Comparison of ENCODE assay signal across 23 mouse cellular contexts in genomic region chr6:100023434-100024095, GRCm38 (mm10).
"Had no signal": no experiment of that assay in that cellular context is flagged by ENCODE, and none has a peak within 500 bp of the region (broad histone marks: within the 10 kb centered on the region; RNA-seq: fewer than 3 reads in every experiment).

No protein-coding gene starts in this region.

- H3K27ac ChIP-seq: heart, adult 2 months; heart, embryonic 13.5 days; heart, embryonic 15.5 days; hindbrain, embryonic 14.5 days; hindbrain, postnatal 0 days; limb, embryonic 13.5 days; limb, embryonic 15.5 days; liver, embryonic 12.5 days; liver, embryonic 14.5 days had no signal

- DNase-seq: gastrocnemius, postnatal 14 days; gastrocnemius, postnatal 36 days; heart, adult 11 months; heart, adult 2 months; heart, postnatal 14 days; heart, postnatal 36 days; kidney, adult 11 months; kidney, adult 8-10 months; kidney, postnatal 14 days; kidney, postnatal 36 days; layer of hippocampus, adult 9-11 months; layer of hippocampus, postnatal 36 days; left cerebral cortex, postnatal 4 days had no signal

- H3K36me3 ChIP-seq: heart, embryonic 13.5 days; heart, embryonic 15.5 days; limb, embryonic 13.5 days; limb, embryonic 15.5 days; liver, embryonic 12.5 days had no signal

- ATAC-seq: hindbrain, postnatal 0 days; intestine, embryonic 16.5 days; liver, embryonic 12.5 days had no signal

- H3K4me1 ChIP-seq: heart, embryonic 13.5 days; heart, embryonic 15.5 days; liver, embryonic 12.5 days had no signal

- H3K9me3 ChIP-seq: heart, embryonic 13.5 days; heart, embryonic 15.5 days; limb, embryonic 13.5 days; limb, embryonic 15.5 days; liver, embryonic 12.5 days had no signal

- H3K9ac ChIP-seq: heart, embryonic 13.5 days; heart, embryonic 15.5 days; hindbrain, embryonic 14.5 days; limb, embryonic 13.5 days; limb, embryonic 15.5 days; liver, embryonic 12.5 days; liver, embryonic 14.5 days had no signal

- H3K4me3 ChIP-seq: heart, adult 2 months; heart, embryonic 13.5 days; heart, embryonic 15.5 days; limb, embryonic 13.5 days; limb, embryonic 15.5 days; liver, embryonic 12.5 days had no signal

- H3K4me2 ChIP-seq: heart, embryonic 11.5 days; heart, embryonic 13.5 days; heart, embryonic 15.5 days; hindbrain, embryonic 14.5 days; limb, embryonic 13.5 days; limb, embryonic 15.5 days; liver, embryonic 12.5 days had no signal
